Mouse (Mus musculus) inflammation-experienced regulatory T-cells (primary cell): Measurements from ENCODE around the gene Kbtbd8. TPM values are rescaled to one million over a fixed set of nuclear protein-coding genes. Genes with fewer than 3 reads are reported as not detected.

Source experiments
- polyA plus RNA-seq, 2 experiments: library from polyadenylated mRNA; unstranded; fragments of 100-300 nt; shearing (Covaris generic); gene quantifications; one replicate each; pipeline ENCODE4 v1.2.1; 2017

The Kbtbd8 gene
- 1 to 10 TPM; 3.9 to 5.8 TPM for polyA plus RNA-seq

GRCm38 (mm10) chr6:95116946-95117345 is at the start of gene Kbtbd8:
TSS of gene Kbtbd8 (plus strand) at chr6:95117240.

Other genes with a start within 250 kb of the Kbtbd8 start
- not detected for gene Gm10234, start 204.9 kb downstream of the Kbtbd8 start, polyA plus RNA-seq